Mouse (Mus musculus) stomach, postnatal 0 days (tissue): ENCODE measurements around the gene Naf1. TPM values are rescaled to one million over a fixed set of nuclear protein-coding genes. Genes with fewer than 3 reads are reported as not detected.

Source experiments
- ATAC-seq: fragments of 200-750 bp; cut with Nextera tagmentation; 2 replicates; pipeline ENCODE4 v1.8.0; 2017; ENCODE audit not compliant: low FRiP score, low TSS enrichment
- DNase-seq: peaks from one replicate; pipeline ENCODE4 v3.0.0-alpha.2; 2016; ENCODE audit warnings: low spot score
- H3K27ac ChIP-seq: fragments of 300-500 bp; sonication (generic); replicated peaks from 2 replicates; pipeline ENCODE4 v1.5.1; 2014; ENCODE audit warnings: mild to moderate bottlenecking, control low read depth
- H3K27me3 ChIP-seq: fragments of 300-500 bp; sonication (generic); 2 replicates; pipeline ENCODE4 v1.6.1; 2014; ENCODE audit warnings: low read length; ENCODE audit not compliant: control insufficient read depth, insufficient read depth
- H3K36me3 ChIP-seq: fragments of 300-500 bp; sonication (generic); 2 replicates; pipeline ENCODE4 v1.6.1; 2014; ENCODE audit warnings: low read length, mixed read lengths; ENCODE audit not compliant: control insufficient read depth, insufficient read depth
- H3K4me1 ChIP-seq: fragments of 300-500 bp; sonication (generic); replicated peaks from 2 replicates; pipeline ENCODE4 v1.6.1; 2014; ENCODE audit warnings: antibody characterized with exemption; ENCODE audit not compliant: control insufficient read depth, insufficient read depth
- H3K4me2 ChIP-seq: fragments of 300-500 bp; sonication (generic); replicated peaks from 2 replicates; pipeline ENCODE4 v1.6.1; 2014; ENCODE audit warnings: low read depth, mild to moderate bottlenecking, control low read depth, moderate library complexity
- H3K4me3 ChIP-seq: fragments of 300-500 bp; sonication (generic); 2 replicates; pipeline ENCODE4 v1.5.1; 2014; ENCODE audit warnings: low read depth, low read length, control low read depth
- H3K9ac ChIP-seq: fragments of 300-500 bp; sonication (generic); 2 replicates; pipeline ENCODE4 v1.6.1; 2014; ENCODE audit warnings: mild to moderate bottlenecking, low read length, control low read depth, mixed read lengths
- H3K9me3 ChIP-seq: fragments of 300-500 bp; sonication (generic); 2 replicates; pipeline ENCODE4 v1.6.1; 2016; ENCODE audit warnings: low read length; ENCODE audit not compliant: control insufficient read depth
- CTCF ChIP-seq: IDR thresholded peaks from 2 replicates; pipeline ENCODE4 v1.5.1; 2016; ENCODE audit warnings: antibody characterized with exemption, low read depth, mild to moderate bottlenecking, moderate library complexity
- EP300 ChIP-seq: optimal IDR thresholded peaks from 2 replicates; pipeline ENCODE3; 2016; ENCODE audit warnings: antibody characterized with exemption
- WGBS: fragments of 180-500 bp; shearing (Covaris S2); extraction: QIAGEN DNeasy Blood & Tissue Kit; methylation state at CpG from one replicate; pipeline ENCODE4 v1.1.7; 2014; 5-methylcytosine and 5-hydroxymethylcytosine counted together
- polyA plus RNA-seq: library from polyadenylated mRNA; unstranded; fragments of >200 nt; fragmentation: Nextera tagmentation; extraction: Ambion mirVana; gene quantifications from 2 replicates; pipeline ENCODE4 v1.2.1, GENCODE M21; 2015

Naf1 gene
- polyA plus RNA-seq, 1 experiment from 2014 or later: 2.3 TPM

DNA sequence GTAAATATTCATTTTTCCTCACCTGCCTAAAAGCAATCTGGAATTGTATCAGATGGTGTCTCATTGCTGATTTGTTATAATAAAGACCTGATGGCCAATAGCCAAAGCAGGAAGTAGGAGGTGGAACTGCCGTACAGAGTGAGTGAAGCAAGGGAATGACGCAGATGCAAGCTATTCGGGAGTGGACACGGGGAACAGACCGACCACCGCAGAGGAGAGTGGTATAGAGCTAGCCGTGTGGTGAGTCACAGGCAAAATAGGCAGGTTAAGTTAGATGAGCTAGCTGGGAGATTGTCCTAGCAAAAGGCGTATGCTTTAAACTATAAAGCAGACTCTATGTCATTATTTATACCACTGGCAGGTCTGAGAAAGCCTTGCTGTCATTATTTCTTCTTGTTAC lies 46.1 kb downstream of the Naf1 start:
- no peak for ATAC-seq
- TF ChIP-seq CTCF (no peak), EP300 (no peak)
- DNase-seq: no peak
- Histone ChIP-seq H3K4me2 (no peak overlapping the region), H3K4me1 (no peaks in the 10 kb centered on the region), H3K36me3 (no peaks in the 10 kb centered on the region), H3K9ac (no peak overlapping the region), H3K9me3 (no peaks in the 10 kb centered on the region), H3K4me3 (no peak overlapping the region), H3K27ac (no peak overlapping the region), H3K27me3 (no peaks in the 10 kb centered on the region)
- WGBS: 63% methylated on average over 8 of the region's 8 CpGs

DNA sequence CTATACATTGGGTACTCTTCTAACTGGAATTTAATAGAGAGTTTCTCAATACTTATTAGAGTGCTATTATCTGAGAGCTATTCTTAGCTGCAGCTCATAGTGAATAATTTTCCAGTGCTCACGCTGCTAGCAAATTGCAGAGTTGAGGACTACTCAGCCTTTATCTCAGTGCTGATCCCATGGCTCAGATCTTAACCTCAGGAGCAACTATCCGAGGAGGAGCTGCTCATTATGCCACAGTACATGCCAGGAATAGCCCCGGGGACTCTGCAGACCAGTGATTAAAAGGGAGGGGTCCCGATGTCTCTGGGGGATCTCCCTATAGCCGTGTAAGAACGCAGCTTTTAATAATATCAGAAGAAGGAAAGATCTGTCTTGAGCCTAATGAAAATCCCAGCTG lies 50.7 kb downstream of the Naf1 start:
- ATAC-seq (no peak), DNase-seq (no peak)
- Histone ChIP-seq H3K9ac (no peak overlapping the region), H3K4me1 (no peaks in the 10 kb centered on the region), H3K27me3 (no peaks in the 10 kb centered on the region), H3K27ac (no peak overlapping the region), H3K36me3 (no peaks in the 10 kb centered on the region), H3K9me3 (no peaks in the 10 kb centered on the region), H3K4me2 (no peak overlapping the region), H3K4me3 (no peak overlapping the region)
- 38% methylated on average over 6 of the region's 6 CpGs for WGBS
- no peak for TF ChIP-seq CTCF
- no peak for TF ChIP-seq EP300

DNA sequence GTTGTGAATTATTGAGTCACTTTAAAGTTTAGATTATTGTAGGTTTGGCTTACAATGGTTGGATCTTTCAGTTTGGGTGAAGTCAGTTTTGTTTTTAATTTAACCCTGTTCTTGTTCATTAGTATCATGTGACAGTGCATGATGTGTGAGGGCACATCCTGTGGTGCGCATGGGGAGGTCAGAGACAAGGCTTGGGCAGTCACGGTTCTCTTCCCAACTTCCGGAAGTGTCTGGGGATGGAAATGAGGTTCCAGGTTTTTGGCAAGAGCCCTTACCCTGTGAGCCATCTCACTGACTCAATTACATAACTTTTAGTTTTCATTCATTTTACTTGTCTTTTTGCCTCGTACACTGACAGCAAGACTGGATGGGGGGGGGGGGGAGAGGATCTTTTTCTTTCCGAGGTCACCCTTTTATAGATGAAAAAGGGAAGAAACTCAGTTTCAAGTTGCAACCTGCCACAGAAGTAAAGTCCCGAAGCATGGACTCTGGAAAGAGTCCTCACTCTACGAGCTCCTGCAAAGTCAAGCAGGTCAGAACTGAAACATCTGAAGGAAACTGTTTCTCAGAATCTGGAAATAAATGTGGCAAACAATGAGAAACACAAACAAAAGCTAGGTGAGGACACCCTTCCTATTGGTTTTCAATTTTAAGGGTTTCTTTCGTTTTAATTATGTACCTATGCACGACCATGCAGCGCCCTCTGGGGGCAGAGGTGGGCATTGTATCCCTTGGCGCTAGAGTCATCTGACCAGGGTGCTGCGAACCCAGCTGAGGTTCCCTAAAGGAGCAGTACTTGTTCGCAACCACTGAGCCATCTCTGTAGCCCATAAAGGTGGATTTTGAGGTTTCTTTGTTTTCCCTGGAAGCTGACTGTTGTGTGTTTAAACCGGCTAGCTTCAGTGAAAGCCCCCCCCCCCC lies 53.9 kb downstream of the Naf1 start:
- Histone ChIP-seq H3K4me3 (no peak overlapping the region), H3K27ac (no peak overlapping the region), H3K4me2 (no peak overlapping the region), H3K9me3 (no peaks in the 10 kb centered on the region), H3K27me3 (no peaks in the 10 kb centered on the region), H3K36me3 (no peaks in the 10 kb centered on the region), H3K4me1 (no peaks in the 10 kb centered on the region), H3K9ac (no peak overlapping the region)
- 61% methylated on average over 14 of the region's 14 CpGs for WGBS
- DNase-seq: peak; percentile 36
- no peak for ATAC-seq
- TF ChIP-seq CTCF (peak; percentile 64), EP300 (no peak)

DNA sequence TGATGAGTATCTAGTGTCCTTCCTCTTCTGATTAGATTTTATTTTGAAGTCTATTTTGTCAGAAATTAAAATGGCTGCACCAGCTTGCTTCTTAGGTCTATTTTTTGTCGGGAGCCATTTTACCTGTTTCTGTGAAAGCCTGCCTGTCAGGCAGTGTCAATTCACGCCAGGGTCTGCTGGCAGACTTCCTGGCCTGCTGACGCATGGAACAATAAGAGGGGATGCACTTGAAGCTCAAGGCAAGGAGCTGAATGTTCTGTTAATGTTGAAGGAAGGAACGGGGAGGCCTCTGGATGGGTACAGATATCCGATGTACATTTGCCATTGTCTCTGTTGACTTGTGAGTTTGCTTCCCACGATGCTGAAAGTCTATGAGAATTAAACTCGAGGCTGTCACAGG lies 56.0 kb downstream of the Naf1 start:
- ATAC-seq (no peak), DNase-seq (no peak)
- Histone ChIP-seq H3K27ac (no peak overlapping the region), H3K9ac (no peak overlapping the region), H3K4me2 (no peak overlapping the region), H3K4me3 (no peak overlapping the region), H3K4me1 (no peaks in the 10 kb centered on the region), H3K36me3 (no peaks in the 10 kb centered on the region), H3K9me3 (no peaks in the 10 kb centered on the region), H3K27me3 (no peaks in the 10 kb centered on the region)
- no peak for TF ChIP-seq CTCF
- TF ChIP-seq EP300: no peak
- WGBS: 63% methylated on average over 7 of the region's 7 CpGs

DNA sequence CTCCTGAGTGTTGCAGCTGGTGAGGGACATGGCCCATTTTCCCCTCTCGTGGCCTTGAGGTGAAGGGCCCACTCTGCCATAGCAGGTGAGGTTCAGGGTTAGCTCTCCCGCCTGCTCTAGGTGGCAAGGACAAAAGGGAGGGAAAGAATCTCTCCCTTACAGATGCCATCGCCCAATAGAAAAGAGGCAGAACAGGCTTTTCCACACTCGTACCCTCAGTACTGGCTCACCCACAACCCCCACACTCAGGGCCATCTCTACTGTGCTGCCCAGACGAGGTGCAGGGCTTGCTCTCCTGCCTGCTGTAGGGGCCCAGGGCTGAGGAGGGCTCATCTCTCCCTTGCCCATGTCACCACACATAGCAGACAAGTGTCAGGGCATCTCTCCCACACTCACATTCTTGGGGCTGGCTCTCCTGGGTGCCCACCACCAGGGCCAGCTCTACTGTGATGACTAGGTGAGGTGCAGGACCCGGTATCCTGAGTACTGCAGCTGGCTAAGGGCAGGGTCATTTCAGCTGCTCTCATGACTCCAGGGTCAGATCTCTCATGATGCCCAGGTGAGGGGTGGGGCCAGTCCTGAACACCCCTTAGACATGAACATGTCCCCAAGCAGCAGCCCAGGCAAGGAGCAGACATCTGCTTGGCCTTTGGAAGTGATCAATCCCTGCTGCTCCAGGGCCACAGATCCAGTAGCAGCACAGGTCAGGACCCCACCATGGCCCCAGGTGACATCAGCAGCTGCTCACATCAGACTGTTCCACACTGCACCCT lies 57.9 kb downstream of the Naf1 start:
- ATAC-seq (0 out of 2 replicates have a peak, but pooled peaks have one; percentile 38), DNase-seq (no peak)
- H3K4me1 ChIP-seq: no peaks in the 10 kb centered on the region
- no peak overlapping the region for H3K4me2 ChIP-seq
- H3K27me3 ChIP-seq: no peaks in the 10 kb centered on the region
- H3K36me3 ChIP-seq: no peaks in the 10 kb centered on the region
- H3K27ac ChIP-seq: no peak overlapping the region
- no peaks in the 10 kb centered on the region for H3K9me3 ChIP-seq
- TF ChIP-seq EP300 (no peak), CTCF (no peak)
- 62% methylated on average over 6 of the region's 6 CpGs for WGBS
- no peak overlapping the region for H3K9ac ChIP-seq
- no peak overlapping the region for H3K4me3 ChIP-seq

DNA sequence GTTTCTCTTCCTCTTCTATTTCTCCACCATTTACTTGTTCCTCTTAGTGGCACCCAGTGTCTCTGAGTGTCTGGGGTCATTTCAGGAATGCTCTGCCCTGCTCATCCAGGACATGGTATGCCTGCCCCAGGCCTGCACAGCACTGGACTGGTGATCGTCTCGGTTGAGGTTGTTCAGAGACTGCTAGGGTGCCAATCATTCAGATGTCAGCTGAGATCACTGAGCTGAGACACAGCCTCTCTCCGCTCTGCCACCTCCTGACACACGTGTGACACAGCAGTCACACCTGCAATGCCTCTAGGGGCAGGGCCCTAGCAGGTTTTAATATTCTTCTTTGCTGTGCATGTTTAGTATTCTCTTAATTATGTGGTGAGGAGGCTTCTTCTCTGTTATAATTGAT lies 58.5 kb downstream of the Naf1 start:
- Histone ChIP-seq H3K4me3 (no peak overlapping the region), H3K27ac (no peak overlapping the region), H3K4me2 (no peak overlapping the region), H3K27me3 (no peaks in the 10 kb centered on the region), H3K9me3 (no peaks in the 10 kb centered on the region), H3K9ac (no peak overlapping the region), H3K4me1 (no peaks in the 10 kb centered on the region), H3K36me3 (no peaks in the 10 kb centered on the region)
- 60% methylated on average over 4 of the region's 4 CpGs for WGBS
- DNase-seq: no peak
- no peak for ATAC-seq
- TF ChIP-seq EP300 (no peak), CTCF (peak; percentile 47)
